Mouse (Mus musculus): ENCODE data around the gene Krtap9-1. TPM values are rescaled to one million over a fixed set of nuclear protein-coding genes. Genes with fewer than 3 reads are reported as not detected.

Krtap9-1 gene
- not detected for polyA plus RNA-seq (2014; fragmentation: Illumina TruSeq; extraction: RNeasy Lipid Tissue Mini Kit (QIAGEN cat#74804); ENCODE audit: low read depth, low replicate concordance)

GRCm38 (mm10) chr11:99873089-99873488, at the start of gene Krtap9-1:
Gene Krtap9-1, plus strand, starts transcription at chr11:99873389.

GRCm38 (mm10) chr11:99837966-99838365, 35.2 kb upstream of the Krtap9-1 start, which contains the start of gene 2300003K06Rik:
Gene 2300003K06Rik, minus strand, starts transcription at chr11:99838066.

DNA sequence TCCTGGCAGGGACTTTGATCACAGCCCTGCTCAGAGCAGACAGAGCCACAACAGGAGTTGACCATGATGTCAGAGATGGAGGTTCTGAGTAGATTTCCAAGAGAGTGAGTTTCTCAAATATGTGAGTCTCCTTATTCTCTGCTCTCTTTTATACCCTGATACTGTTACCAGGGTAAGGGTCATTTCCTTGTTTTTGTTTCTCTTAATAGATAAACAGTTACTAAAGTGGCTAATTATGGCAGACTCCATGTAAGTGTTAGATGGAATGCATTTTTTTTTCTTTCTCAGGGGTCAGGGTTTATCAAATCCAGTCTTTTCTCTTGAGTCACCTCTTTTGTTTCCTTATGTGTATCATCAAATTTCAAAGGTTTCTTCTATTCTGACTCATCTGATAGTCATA, 21.7 kb upstream of the Krtap9-1 start, which contains the start of gene Krtap4-16:
Gene Krtap4-16 (minus strand): TSS at position 101 of the 400 bp plus-strand sequence.

GRCm38 (mm10) chr11:99857617-99858016, 15.6 kb upstream of the Krtap9-1 start, which contains the start of gene Gm11568:
Gene Gm11568, plus strand, starts transcription at chr11:99857917.

DNA sequence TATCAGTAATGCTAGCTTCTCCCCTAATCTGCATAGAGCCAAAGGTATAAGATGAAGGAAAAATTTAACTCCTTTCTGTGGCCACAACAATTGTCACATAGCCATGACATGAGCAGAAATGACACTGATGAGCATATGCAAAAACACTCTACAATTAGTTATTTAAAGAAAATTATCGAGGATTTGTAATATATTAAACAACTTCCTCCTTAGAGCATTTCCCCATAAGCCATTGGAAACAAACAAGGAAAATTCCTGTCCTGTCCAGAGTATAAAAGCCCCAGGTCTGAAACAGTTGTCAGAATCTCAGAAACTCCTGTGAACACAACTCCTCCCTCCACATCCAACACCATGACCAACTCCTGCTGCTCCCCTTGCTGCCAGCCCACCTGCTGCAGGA, 9.0 kb upstream of the Krtap9-1 start, which contains the start of gene Gm11559:
Gene Gm11559 (plus strand): TSS at position 301 of the 400 bp plus-strand sequence.

GRCm38 (mm10) chr11:99878887-99879286, 5.7 kb downstream of the Krtap9-1 start, which contains the start of gene Gm11567:
Gene Gm11567, plus strand, starts transcription at chr11:99879187.

DNA sequence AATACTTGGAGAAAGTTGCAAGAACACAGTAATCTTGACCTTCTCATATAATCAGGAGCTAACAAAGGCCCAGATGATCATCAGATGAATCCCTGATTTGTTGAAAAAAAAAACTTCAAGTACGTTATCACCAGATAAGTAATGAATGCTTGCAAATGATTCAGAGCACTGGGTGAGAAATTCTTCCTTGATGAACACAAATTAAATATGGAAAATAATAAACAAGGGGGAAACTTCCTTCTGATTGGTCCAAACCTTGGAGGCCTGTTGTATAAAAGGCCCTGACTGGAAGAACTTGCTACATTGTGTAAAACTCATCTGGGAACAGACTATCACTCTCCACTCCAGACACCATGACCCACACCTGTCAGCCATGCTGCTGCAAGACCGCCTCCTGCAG, 34.4 kb downstream of the Krtap9-1 start, which contains the start of gene Krtap31-1:
Gene Krtap31-1 (plus strand): TSS at position 301 of the 400 bp plus-strand sequence.

GRCm38 (mm10) chr11:99914451-99914850, 41.3 kb downstream of the Krtap9-1 start, which contains the start of gene Gm11565:
Gene Gm11565, plus strand, starts transcription at chr11:99914751.

Other genes with a start within 250 kb of the Krtap9-1 start
- gene Krtap4-1, start 245.2 kb upstream of the Krtap9-1 start, polyA plus RNA-seq (2014; fragmentation: Illumina TruSeq; extraction: RNeasy Lipid Tissue Mini Kit (QIAGEN cat#74804); ENCODE audit: low read depth, low replicate concordance) = not detected
- gene Krtap4-2, start 238.3 kb upstream of the Krtap9-1 start, polyA plus RNA-seq (2014; fragmentation: Illumina TruSeq; extraction: RNeasy Lipid Tissue Mini Kit (QIAGEN cat#74804); ENCODE audit: low read depth, low replicate concordance) = not detected
- not detected for gene Krtap4-7, start 229.3 kb upstream of the Krtap9-1 start, polyA plus RNA-seq (2014; fragmentation: Illumina TruSeq; extraction: RNeasy Lipid Tissue Mini Kit (QIAGEN cat#74804); ENCODE audit: low read depth, low replicate concordance)
- not detected for gene Gm11555, start 223.2 kb upstream of the Krtap9-1 start, polyA plus RNA-seq (2014; fragmentation: Illumina TruSeq; extraction: RNeasy Lipid Tissue Mini Kit (QIAGEN cat#74804); ENCODE audit: low read depth, low replicate concordance)
- not detected for gene Gm11563, start 214.4 kb upstream of the Krtap9-1 start, polyA plus RNA-seq (2014; fragmentation: Illumina TruSeq; extraction: RNeasy Lipid Tissue Mini Kit (QIAGEN cat#74804); ENCODE audit: low read depth, low replicate concordance)
- not detected for gene Krtap4-6, start 207.4 kb upstream of the Krtap9-1 start, polyA plus RNA-seq (2014; fragmentation: Illumina TruSeq; extraction: RNeasy Lipid Tissue Mini Kit (QIAGEN cat#74804); ENCODE audit: low read depth, low replicate concordance)
- not detected for gene Gm14190, start 182.6 kb upstream of the Krtap9-1 start, polyA plus RNA-seq (2014; fragmentation: Illumina TruSeq; extraction: RNeasy Lipid Tissue Mini Kit (QIAGEN cat#74804); ENCODE audit: low read depth, low replicate concordance)
- gene Gm14180, start 139.1 kb upstream of the Krtap9-1 start, polyA plus RNA-seq (2014; fragmentation: Illumina TruSeq; extraction: RNeasy Lipid Tissue Mini Kit (QIAGEN cat#74804); ENCODE audit: low read depth, low replicate concordance) = not detected
- gene Gm11595, start 100.5 kb upstream of the Krtap9-1 start, polyA plus RNA-seq (2014; fragmentation: Illumina TruSeq; extraction: RNeasy Lipid Tissue Mini Kit (QIAGEN cat#74804); ENCODE audit: low read depth, low replicate concordance) = not detected
- not detected for gene Krtap4-8, start 92.7 kb upstream of the Krtap9-1 start, polyA plus RNA-seq (2014; fragmentation: Illumina TruSeq; extraction: RNeasy Lipid Tissue Mini Kit (QIAGEN cat#74804); ENCODE audit: low read depth, low replicate concordance)
- gene Krtap4-9, start 88.2 kb upstream of the Krtap9-1 start, polyA plus RNA-seq (2014; fragmentation: Illumina TruSeq; extraction: RNeasy Lipid Tissue Mini Kit (QIAGEN cat#74804); ENCODE audit: low read depth, low replicate concordance) = not detected
- not detected for gene Gm11596, start 79.9 kb upstream of the Krtap9-1 start, polyA plus RNA-seq (2014; fragmentation: Illumina TruSeq; extraction: RNeasy Lipid Tissue Mini Kit (QIAGEN cat#74804); ENCODE audit: low read depth, low replicate concordance)
- not detected for gene Gm11569, start 74.5 kb upstream of the Krtap9-1 start, polyA plus RNA-seq (2014; fragmentation: Illumina TruSeq; extraction: RNeasy Lipid Tissue Mini Kit (QIAGEN cat#74804); ENCODE audit: low read depth, low replicate concordance)
- gene Gm11554, start 68.9 kb upstream of the Krtap9-1 start, polyA plus RNA-seq (2014; fragmentation: Illumina TruSeq; extraction: RNeasy Lipid Tissue Mini Kit (QIAGEN cat#74804); ENCODE audit: low read depth, low replicate concordance) = not detected
- not detected for gene Krtap4-13, start 63.5 kb upstream of the Krtap9-1 start, polyA plus RNA-seq (2014; fragmentation: Illumina TruSeq; extraction: RNeasy Lipid Tissue Mini Kit (QIAGEN cat#74804); ENCODE audit: low read depth, low replicate concordance)
- not detected for gene Gm11564, start 57.7 kb upstream of the Krtap9-1 start, polyA plus RNA-seq (2014; fragmentation: Illumina TruSeq; extraction: RNeasy Lipid Tissue Mini Kit (QIAGEN cat#74804); ENCODE audit: low read depth, low replicate concordance)
- gene 2300003K06Rik, start 35.3 kb upstream of the Krtap9-1 start, polyA plus RNA-seq (2014; fragmentation: Illumina TruSeq; extraction: RNeasy Lipid Tissue Mini Kit (QIAGEN cat#74804); ENCODE audit: low read depth, low replicate concordance) = not detected
- not detected for gene Krtap4-16, start 21.8 kb upstream of the Krtap9-1 start, polyA plus RNA-seq (2014; fragmentation: Illumina TruSeq; extraction: RNeasy Lipid Tissue Mini Kit (QIAGEN cat#74804); ENCODE audit: low read depth, low replicate concordance)
- gene Gm11568, start 15.5 kb upstream of the Krtap9-1 start, polyA plus RNA-seq (2014; fragmentation: Illumina TruSeq; extraction: RNeasy Lipid Tissue Mini Kit (QIAGEN cat#74804); ENCODE audit: low read depth, low replicate concordance) = not detected
- not detected for gene Gm11559, start 8.9 kb upstream of the Krtap9-1 start, polyA plus RNA-seq (2014; fragmentation: Illumina TruSeq; extraction: RNeasy Lipid Tissue Mini Kit (QIAGEN cat#74804); ENCODE audit: low read depth, low replicate concordance)
- gene Gm11567, start 5.8 kb downstream of the Krtap9-1 start, polyA plus RNA-seq (2014; fragmentation: Illumina TruSeq; extraction: RNeasy Lipid Tissue Mini Kit (QIAGEN cat#74804); ENCODE audit: low read depth, low replicate concordance) = not detected
- not detected for gene Krtap31-1, start 34.5 kb downstream of the Krtap9-1 start, polyA plus RNA-seq (2014; fragmentation: Illumina TruSeq; extraction: RNeasy Lipid Tissue Mini Kit (QIAGEN cat#74804); ENCODE audit: low read depth, low replicate concordance)
- gene Gm11565, start 41.4 kb downstream of the Krtap9-1 start, polyA plus RNA-seq (2014; fragmentation: Illumina TruSeq; extraction: RNeasy Lipid Tissue Mini Kit (QIAGEN cat#74804); ENCODE audit: low read depth, low replicate concordance) = not detected
- not detected for gene Krtap31-2, start 62.9 kb downstream of the Krtap9-1 start, polyA plus RNA-seq (2014; fragmentation: Illumina TruSeq; extraction: RNeasy Lipid Tissue Mini Kit (QIAGEN cat#74804); ENCODE audit: low read depth, low replicate concordance)
- gene Krtap9-5, start 75.1 kb downstream of the Krtap9-1 start, polyA plus RNA-seq (2014; fragmentation: Illumina TruSeq; extraction: RNeasy Lipid Tissue Mini Kit (QIAGEN cat#74804); ENCODE audit: low read depth, low replicate concordance) = not detected
- gene Krtap29-1, start 105.7 kb downstream of the Krtap9-1 start, polyA plus RNA-seq (2014; fragmentation: Illumina TruSeq; extraction: RNeasy Lipid Tissue Mini Kit (QIAGEN cat#74804); ENCODE audit: low read depth, low replicate concordance) = not detected
- not detected for gene Krtap16-1, start 113.2 kb downstream of the Krtap9-1 start, polyA plus RNA-seq (2014; fragmentation: Illumina TruSeq; extraction: RNeasy Lipid Tissue Mini Kit (QIAGEN cat#74804); ENCODE audit: low read depth, low replicate concordance)
- not detected for gene Krtap17-1, start 120.6 kb downstream of the Krtap9-1 start, polyA plus RNA-seq (2014; fragmentation: Illumina TruSeq; extraction: RNeasy Lipid Tissue Mini Kit (QIAGEN cat#74804); ENCODE audit: low read depth, low replicate concordance)
- not detected for gene Krt33a, start 142.8 kb downstream of the Krtap9-1 start, polyA plus RNA-seq (2014; fragmentation: Illumina TruSeq; extraction: RNeasy Lipid Tissue Mini Kit (QIAGEN cat#74804); ENCODE audit: low read depth, low replicate concordance)
- gene Krt33b, start 156.5 kb downstream of the Krtap9-1 start, polyA plus RNA-seq (2014; fragmentation: Illumina TruSeq; extraction: RNeasy Lipid Tissue Mini Kit (QIAGEN cat#74804); ENCODE audit: low read depth, low replicate concordance) = not detected
- gene Krt34, start 168.2 kb downstream of the Krtap9-1 start, polyA plus RNA-seq (2014; fragmentation: Illumina TruSeq; extraction: RNeasy Lipid Tissue Mini Kit (QIAGEN cat#74804); ENCODE audit: low read depth, low replicate concordance) = not detected
- gene Krt31, start 177.2 kb downstream of the Krtap9-1 start, polyA plus RNA-seq (2014; fragmentation: Illumina TruSeq; extraction: RNeasy Lipid Tissue Mini Kit (QIAGEN cat#74804); ENCODE audit: low read depth, low replicate concordance) = not detected
- gene Krt32, start 214.8 kb downstream of the Krtap9-1 start, polyA plus RNA-seq (2014; fragmentation: Illumina TruSeq; extraction: RNeasy Lipid Tissue Mini Kit (QIAGEN cat#74804); ENCODE audit: low read depth, low replicate concordance) = not detected
- gene Krt35, start 222.9 kb downstream of the Krtap9-1 start, polyA plus RNA-seq (2014; fragmentation: Illumina TruSeq; extraction: RNeasy Lipid Tissue Mini Kit (QIAGEN cat#74804); ENCODE audit: low read depth, low replicate concordance) = not detected
- not detected for gene Krt36, start 232.2 kb downstream of the Krtap9-1 start, polyA plus RNA-seq (2014; fragmentation: Illumina TruSeq; extraction: RNeasy Lipid Tissue Mini Kit (QIAGEN cat#74804); ENCODE audit: low read depth, low replicate concordance)
- not detected for gene Krt13, start 248.2 kb downstream of the Krtap9-1 start, polyA plus RNA-seq (2014; fragmentation: Illumina TruSeq; extraction: RNeasy Lipid Tissue Mini Kit (QIAGEN cat#74804); ENCODE audit: low read depth, low replicate concordance)